Comparison of ENCODE assay signal across 19 mouse cellular contexts in the genomic region with DNA sequence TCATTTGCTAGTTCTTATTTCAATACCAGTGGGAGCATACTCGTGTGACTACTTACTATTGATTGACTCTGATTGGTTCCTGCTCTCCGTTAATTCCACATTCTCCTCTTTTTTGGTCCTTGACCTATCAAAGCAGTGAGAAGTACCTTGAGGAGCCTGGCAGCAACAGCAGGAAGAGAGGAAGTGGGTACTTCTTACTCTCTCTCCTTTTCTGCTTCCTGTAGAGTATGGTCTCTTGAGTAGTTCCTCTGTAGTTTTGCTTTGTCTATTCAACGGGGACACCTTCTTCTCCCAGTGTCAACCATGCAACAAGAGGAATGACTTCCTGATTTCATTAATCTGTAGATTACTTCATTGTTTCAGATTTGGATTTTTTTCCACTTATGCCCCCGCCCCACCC.
A peak's percentile ranks its signal among the peaks of the same experiment; 100 is the strongest.
DNase-seq lines count a peak whose midpoint lies in the region; ATAC-seq lines count a peak whose summit lies in the region.
"Had no signal": no experiment of that assay in that cellular context is flagged by ENCODE, and none has a peak within 500 bp of the region (broad histone marks: within the 10 kb centered on the region; RNA-seq: fewer than 3 reads in every experiment).

No protein-coding gene starts in this region.

- H3K4me3 ChIP-seq in forebrain, embryonic 14.5 days (ENCODE audit: low read depth, low read length): no peak overlapping the region
- H3K4me3 ChIP-seq: embryonic facial prominence, embryonic 12.5 days; heart, embryonic 12.5 days; hindbrain, embryonic 10.5 days had no signal

- no peak overlapping the region for H3K9ac ChIP-seq in forebrain, embryonic 14.5 days (ENCODE audit: low read length)
- H3K9ac ChIP-seq: embryonic facial prominence, embryonic 12.5 days; heart, embryonic 12.5 days; hindbrain, embryonic 14.5 days had no signal

- H3K27ac ChIP-seq in forebrain, embryonic 14.5 days (ENCODE audit: low read depth, low read length): no peak overlapping the region
- H3K27ac ChIP-seq: embryonic facial prominence, embryonic 12.5 days; hindbrain, embryonic 10.5 days; hindbrain, embryonic 14.5 days had no signal

- no peak overlapping the region for H3K4me2 ChIP-seq in forebrain, embryonic 14.5 days (ENCODE audit: low read length)
- H3K4me2 ChIP-seq: embryonic facial prominence, embryonic 12.5 days; heart, embryonic 12.5 days; hindbrain, embryonic 14.5 days had no signal

- peak; percentile 24 for DNase-seq in thymus, postnatal 0 days (ENCODE audit: low spot score)
- DNase-seq in thymus, postnatal 36 days: no peak
- no peak for DNase-seq in adrenal gland, postnatal 4 days (ENCODE audit: low spot score in 2 of 2)
- DNase-seq in gastrocnemius, postnatal 10 days: no peak
- no peak for DNase-seq in forebrain, embryonic 14.5 days (ENCODE audit: low spot score)
- DNase-seq: adrenal gland, adult 8-10 months; cerebellum, adult 2 months; cerebellum, postnatal 10 days; embryo, embryonic 11 days; gastrocnemius, postnatal 14 days had no signal

- H3K27me3 ChIP-seq in forebrain, embryonic 14.5 days (replicated peaks; ENCODE audit: control insufficient read depth, insufficient read depth, low read length): no peaks in the 10 kb centered on the region
- H3K27me3 ChIP-seq: CH12.LX; embryonic facial prominence, embryonic 12.5 days; heart, embryonic 12.5 days had no signal

- no peaks in the 10 kb centered on the region for H3K36me3 ChIP-seq in forebrain, embryonic 14.5 days (ENCODE audit: control insufficient read depth, insufficient read depth, low read length)
- H3K36me3 ChIP-seq: embryonic facial prominence, embryonic 12.5 days; heart, embryonic 12.5 days; hindbrain, embryonic 10.5 days had no signal

- no peaks in the 10 kb centered on the region for H3K9me3 ChIP-seq in forebrain, embryonic 14.5 days (replicated peaks; ENCODE audit: control insufficient read depth, low read length)
- H3K9me3 ChIP-seq: embryonic facial prominence, embryonic 12.5 days; heart, embryonic 12.5 days; hindbrain, embryonic 10.5 days had no signal

- 89% methylated on average over 4 of the region's 4 CpGs for WGBS in forebrain, embryonic 14.5 days

- peak; percentile 60 for ATAC-seq in common myeloid progenitor, adult 5-6 weeks (replicated peaks; ENCODE audit: low read depth, poor library complexity, severe bottlenecking)
- peak; percentile 72 for ATAC-seq in megakaryocyte, adult 5-6 weeks (ENCODE audit: poor library complexity, severe bottlenecking)
- ATAC-seq in neutrophil, adult 5-6 weeks (ENCODE audit: extremely low read depth, insufficient number of reproducible peaks, low FRiP score, poor library complexity, severe bottlenecking): peak; percentile 43; the same call in 1 of the 2 replicates
- ATAC-seq in forebrain, embryonic 14.5 days: no peak
- ATAC-seq: forebrain, embryonic 16.5 days had no signal

- H3K4me1 ChIP-seq in forebrain, embryonic 14.5 days (ENCODE audit: control insufficient read depth, insufficient read depth, low read length): no peaks in the 10 kb centered on the region
- H3K4me1 ChIP-seq: embryonic facial prominence, embryonic 12.5 days; heart, embryonic 12.5 days; hindbrain, embryonic 10.5 days had no signal
